Mouse (Mus musculus): ENCODE data around the gene Nudt3. TPM values are rescaled to one million over a fixed set of nuclear protein-coding genes. Genes with fewer than 3 reads are reported as not detected.
A peak's percentile ranks its signal among the peaks of the same experiment; 100 is the strongest.

The Nudt3 gene
- polyA plus RNA-seq, 1 experiment from 2014 or later = 71.2 TPM

DNA sequence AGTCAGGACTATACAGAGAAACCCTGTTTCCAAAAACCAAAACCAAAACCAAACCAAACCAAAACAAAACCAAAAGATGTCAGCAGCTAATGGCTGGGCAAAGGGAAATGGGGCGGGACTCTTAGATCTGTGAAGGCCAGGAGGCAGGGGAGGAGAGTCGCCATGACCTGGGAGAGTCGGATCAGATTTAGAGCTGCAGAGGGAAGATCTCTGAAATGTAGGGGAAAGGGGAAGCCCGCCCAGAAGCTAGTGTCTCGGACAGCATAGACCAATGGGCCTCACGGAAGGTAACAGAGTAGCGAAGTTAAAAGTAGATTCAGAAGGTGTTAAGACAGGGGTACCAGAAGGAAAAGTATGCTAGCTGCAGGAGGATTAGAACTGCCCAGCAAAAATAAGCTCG is 52.0 kb downstream of the Nudt3 start:
- no peak overlapping the region for H3K27ac ChIP-seq
- no peaks in the 10 kb centered on the region for H3K36me3 ChIP-seq
- H3K4me3 ChIP-seq (replicated peaks) = no peak overlapping the region
- H3K9ac ChIP-seq = no peak overlapping the region
- H3K27me3 ChIP-seq (replicated peaks) = no peaks in the 10 kb centered on the region
- H3K4me1 ChIP-seq (replicated peaks) = peaks cover 14% of the 10 kb centered on the region
- H3K4me2 ChIP-seq (replicated peaks) = no peak overlapping the region
- no peaks in the 10 kb centered on the region for H3K9me3 ChIP-seq
- ATAC-seq = no peak
- WGBS = 72% methylated on average over 8 of the region's 8 CpGs

DNA sequence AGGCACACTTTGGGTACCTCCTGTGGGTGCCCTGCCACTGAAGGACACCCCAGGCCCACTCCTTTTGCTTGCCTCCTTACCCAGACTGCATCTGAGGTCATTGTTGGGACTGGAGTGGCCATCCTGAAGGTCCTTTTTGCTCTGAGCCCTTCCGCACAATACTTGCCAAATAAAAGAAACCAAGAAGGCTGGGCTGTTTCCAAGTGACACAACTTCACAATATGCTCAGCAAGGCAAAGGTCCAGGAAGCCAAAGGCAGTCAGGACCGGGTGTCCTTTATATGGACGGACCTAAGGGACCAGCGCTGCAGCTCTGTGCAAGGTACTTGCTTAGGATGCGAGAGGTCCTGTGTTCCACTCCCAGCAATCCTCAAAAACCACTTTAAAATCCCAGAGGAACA is 55.1 kb downstream of the Nudt3 start:
- H3K9ac ChIP-seq = no peak overlapping the region
- no peaks in the 10 kb centered on the region for H3K36me3 ChIP-seq
- no peaks in the 10 kb centered on the region for H3K27me3 ChIP-seq (replicated peaks)
- peaks cover 22% of the 10 kb centered on the region for H3K4me1 ChIP-seq (replicated peaks)
- WGBS = 87% methylated on average over 5 of the region's 5 CpGs
- no peak overlapping the region for H3K27ac ChIP-seq
- no peak overlapping the region for H3K4me2 ChIP-seq (replicated peaks)
- no peak for ATAC-seq
- no peaks in the 10 kb centered on the region for H3K9me3 ChIP-seq
- H3K4me3 ChIP-seq (replicated peaks) = no peak overlapping the region

DNA sequence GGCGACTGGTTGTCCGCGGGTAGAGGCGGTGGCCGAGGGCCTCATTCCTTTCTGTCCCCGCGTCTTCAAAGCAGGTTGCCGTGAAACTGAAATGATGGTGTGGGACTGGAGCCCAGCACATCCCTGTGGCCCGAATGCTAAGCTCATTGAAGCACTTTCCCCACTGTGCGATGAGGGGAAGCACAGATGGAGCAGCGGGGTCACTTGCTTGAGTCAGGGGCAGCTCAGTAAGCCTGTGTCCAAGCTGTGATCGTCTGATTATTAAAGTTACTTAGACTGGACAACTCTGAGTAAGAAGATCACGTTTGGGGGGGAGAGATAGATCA is 57.4 kb downstream of the Nudt3 start:
- Histone ChIP-seq H3K27me3 (replicated peaks) (no peaks in the 10 kb centered on the region), H3K9me3 (no peaks in the 10 kb centered on the region), H3K36me3 (no peaks in the 10 kb centered on the region), H3K4me1 (replicated peaks) (peaks cover 33% of the 10 kb centered on the region), H3K9ac (peak overlapping the region; percentile 66), H3K27ac (no peak overlapping the region), H3K4me3 (replicated peaks) (peak overlapping the region; percentile 61), H3K4me2 (replicated peaks) (peak overlapping the region; percentile 89)
- peak; percentile 29; the same call in 1 of the 2 replicates for ATAC-seq
- WGBS = 2% methylated on average over 13 of the region's 13 CpGs

DNA sequence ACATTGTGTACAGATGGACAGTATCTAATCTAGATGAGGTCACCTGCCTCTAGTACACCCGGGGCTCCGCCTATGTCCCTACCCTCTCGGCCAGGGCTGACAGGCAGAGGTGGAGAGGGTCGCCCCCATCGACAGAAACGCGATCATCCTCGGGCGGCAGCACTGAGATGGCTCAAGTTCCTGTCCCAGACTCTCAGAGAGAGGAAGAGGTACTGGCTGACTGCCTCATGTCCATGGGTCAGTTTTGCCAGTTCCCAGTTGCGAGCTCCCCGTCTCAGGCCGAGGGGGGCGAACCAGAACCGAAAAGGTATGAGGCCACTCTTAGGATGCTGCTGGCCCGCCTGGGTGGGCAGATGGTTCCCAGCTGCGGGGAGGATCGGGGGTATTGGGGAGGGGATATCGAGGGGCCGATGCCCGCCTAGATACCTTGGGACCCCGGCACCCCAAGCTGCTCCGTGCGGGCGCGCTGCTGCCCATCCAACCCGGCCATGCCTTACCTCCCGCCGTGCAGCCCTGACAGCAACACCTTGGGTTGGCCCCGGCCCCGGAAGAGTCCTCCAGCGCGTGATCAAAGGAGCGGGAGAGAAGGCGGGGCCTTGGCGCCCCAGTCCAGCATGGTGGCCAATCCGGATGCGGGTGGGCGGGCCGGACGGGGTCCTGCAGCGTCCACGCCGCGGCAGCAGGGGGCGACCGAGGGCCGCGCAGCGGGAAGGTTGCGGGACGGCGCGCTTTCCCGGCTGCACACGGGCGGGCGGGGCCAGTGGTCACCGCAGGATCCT is 57.9 kb downstream of the Nudt3 start, which contains the start of gene AI413582:
Gene AI413582 (minus strand): TSS at position 594 of the 779 bp plus-strand sequence.
- no peaks in the 10 kb centered on the region for H3K36me3 ChIP-seq
- H3K4me2 ChIP-seq (replicated peaks) = peak within 1 kb of the TSS; percentile 89
- H3K4me1 ChIP-seq (replicated peaks) = peaks cover 33% of the 10 kb centered on the region
- no peaks in the 10 kb centered on the region for H3K27me3 ChIP-seq (replicated peaks)
- WGBS = under 1% methylated on average over 58 of the region's 58 CpGs
- peak within 1 kb of the TSS; percentile 56 for H3K27ac ChIP-seq
- H3K9me3 ChIP-seq = no peaks in the 10 kb centered on the region
- H3K9ac ChIP-seq = peak within 1 kb of the TSS; percentile 66
- peak; percentile 96 for ATAC-seq
- H3K4me3 ChIP-seq (replicated peaks) = peak within 1 kb of the TSS; percentile 61

DNA sequence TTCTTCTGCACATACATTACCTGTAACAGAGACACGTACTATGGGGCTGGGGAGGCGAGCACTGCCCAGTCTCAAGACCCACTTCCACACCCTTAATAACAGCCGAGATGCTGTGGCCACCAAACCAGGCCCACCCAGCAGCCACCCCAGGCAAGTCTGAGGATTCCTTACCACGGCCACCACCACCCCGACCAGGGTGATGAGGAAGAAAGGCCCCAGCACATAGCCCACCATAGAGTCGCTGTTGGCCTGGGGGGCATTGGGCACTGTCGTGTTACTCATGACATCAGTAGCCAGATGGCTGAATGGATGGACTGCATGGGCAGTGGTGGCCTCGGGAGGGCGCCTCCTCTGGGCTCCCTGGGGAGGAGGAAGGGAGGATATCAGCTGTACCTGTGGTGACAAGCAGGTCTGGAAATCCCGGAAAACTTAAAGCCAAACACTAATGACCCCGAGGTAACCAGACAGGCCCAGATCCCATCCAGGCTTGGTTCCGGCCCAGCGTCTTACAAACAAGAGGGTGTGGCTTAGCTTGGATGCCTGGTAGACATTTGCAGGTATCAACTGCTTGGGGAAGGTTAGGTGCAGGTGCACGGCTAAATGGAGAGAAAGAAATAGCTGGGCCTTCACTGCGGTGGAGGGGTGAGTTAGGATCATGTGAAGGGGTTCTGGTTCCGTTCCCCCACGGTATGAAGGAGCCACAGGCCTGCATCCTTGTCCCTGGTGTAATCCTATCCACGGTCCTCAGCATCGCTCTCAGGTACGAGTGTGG is 58.7 kb downstream of the Nudt3 start:
- ATAC-seq = peak; percentile 1; the same call in 1 of the 2 replicates
- H3K4me3 ChIP-seq (replicated peaks) = peak overlapping the region; percentile 61
- no peaks in the 10 kb centered on the region for H3K27me3 ChIP-seq (replicated peaks)
- peak overlapping the region; percentile 55; the same call in 1 of the 2 replicates for H3K9ac ChIP-seq
- peak overlapping the region; percentile 89 for H3K4me2 ChIP-seq (replicated peaks)
- H3K9me3 ChIP-seq = no peaks in the 10 kb centered on the region
- no peaks in the 10 kb centered on the region for H3K36me3 ChIP-seq
- H3K4me1 ChIP-seq (replicated peaks) = peaks cover 36% of the 10 kb centered on the region
- WGBS = 12% methylated on average over 20 of the region's 20 CpGs
- H3K27ac ChIP-seq = peak overlapping the region; percentile 56; the same call in 1 of the 2 replicates

DNA sequence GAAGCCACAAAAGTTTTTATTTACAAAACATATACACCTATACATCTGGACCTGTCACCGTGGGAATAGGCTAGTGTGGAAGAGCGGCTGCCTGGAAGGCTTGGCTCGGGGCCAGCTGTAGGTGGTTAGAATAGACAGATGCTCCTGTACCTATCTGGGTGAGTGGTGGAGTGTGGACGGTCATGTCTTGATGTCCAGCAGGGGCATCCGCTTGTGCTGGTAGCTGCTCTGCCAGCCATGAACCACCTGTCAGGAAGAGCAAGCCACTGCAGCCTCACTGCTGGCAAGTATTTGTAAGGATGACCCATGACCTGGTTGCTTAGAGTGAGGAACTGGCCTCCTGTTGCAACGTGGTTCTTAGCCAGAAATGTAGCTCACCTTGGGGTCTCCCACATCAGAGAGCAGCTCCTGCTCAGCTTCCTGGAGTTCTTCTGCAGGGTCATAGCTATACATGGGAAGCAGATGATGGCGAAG is 59.5 kb downstream of the Nudt3 start:
- Histone ChIP-seq H3K9ac (no peak overlapping the region), H3K27me3 (replicated peaks) (no peaks in the 10 kb centered on the region), H3K4me1 (replicated peaks) (peaks cover 39% of the 10 kb centered on the region), H3K36me3 (no peaks in the 10 kb centered on the region), H3K9me3 (no peaks in the 10 kb centered on the region), H3K4me2 (replicated peaks) (no peak overlapping the region), H3K4me3 (replicated peaks) (no peak overlapping the region), H3K27ac (no peak overlapping the region)
- ATAC-seq = no peak
- WGBS = 55% methylated on average over 7 of the region's 7 CpGs

DNA sequence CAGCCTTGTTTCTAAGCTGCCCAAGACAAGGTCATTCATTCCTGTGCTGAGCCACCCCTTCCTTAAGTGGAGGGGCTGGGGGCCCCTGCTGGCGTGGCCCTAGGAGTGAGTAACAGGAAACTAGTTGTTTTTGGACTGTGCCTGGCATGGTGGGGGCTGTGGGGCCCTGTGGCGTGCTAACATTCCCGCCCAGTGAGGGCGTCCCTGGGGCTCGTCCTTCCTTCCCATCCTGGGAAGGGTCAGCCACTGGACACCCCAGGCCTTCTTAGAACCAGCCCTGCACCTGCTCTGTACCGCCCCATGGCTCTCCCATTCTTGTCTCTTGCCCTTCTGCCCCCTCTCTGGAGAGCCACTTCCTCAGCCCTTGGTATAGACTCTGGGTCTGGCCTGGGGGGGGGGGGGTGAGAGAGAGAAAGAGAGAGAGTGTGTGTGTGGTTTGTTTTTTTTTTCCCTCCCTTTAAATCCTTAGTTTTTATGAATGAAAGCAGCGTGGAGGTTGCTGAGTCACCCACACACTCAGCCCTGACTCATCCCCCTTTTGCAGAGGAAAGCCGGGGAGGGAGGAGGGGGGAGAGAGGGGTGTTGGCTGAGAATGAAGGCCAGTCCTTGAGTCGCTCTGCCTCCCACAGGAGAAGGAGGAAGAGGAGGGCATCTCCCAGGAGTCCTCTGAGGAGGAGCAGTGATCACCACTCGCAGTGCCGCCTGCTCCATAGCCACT is 61.3 kb downstream of the Nudt3 start:
- H3K4me1 ChIP-seq (replicated peaks) = peaks cover 47% of the 10 kb centered on the region

DNA sequence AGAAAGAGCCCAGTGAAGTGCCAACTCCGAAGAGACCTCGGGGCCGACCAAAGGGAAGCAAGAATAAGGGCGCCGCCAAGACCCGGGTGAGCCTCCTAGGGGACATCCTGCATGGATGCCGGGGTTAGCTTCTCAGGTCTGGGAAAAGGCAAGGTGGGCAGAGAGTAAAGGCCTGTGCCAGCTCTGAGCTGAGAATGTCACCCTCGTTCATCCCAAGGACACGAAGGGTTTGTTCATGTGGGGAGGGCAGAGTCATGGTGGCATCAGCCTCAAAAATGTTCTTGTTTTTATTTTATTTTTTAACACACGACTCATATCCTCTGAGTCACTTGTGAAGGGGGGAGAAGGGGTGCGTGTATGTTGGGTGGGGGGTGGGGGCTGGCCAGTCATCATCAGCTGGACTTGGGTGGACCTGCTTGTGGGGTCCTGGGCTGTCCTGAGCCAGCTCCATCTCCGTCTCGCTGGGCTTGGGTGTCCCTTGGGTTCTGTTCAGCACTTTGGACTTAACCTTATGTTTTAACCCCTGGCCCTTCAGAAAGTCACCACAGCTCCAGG is 62.3 kb downstream of the Nudt3 start:
- no peaks in the 10 kb centered on the region for H3K36me3 ChIP-seq
- no peak overlapping the region for H3K4me2 ChIP-seq (replicated peaks)
- no peak overlapping the region for H3K9ac ChIP-seq
- no peaks in the 10 kb centered on the region for H3K27me3 ChIP-seq (replicated peaks)
- H3K4me3 ChIP-seq (replicated peaks) = no peak overlapping the region
- ATAC-seq = no peak
- WGBS = 83% methylated on average over 13 of the region's 13 CpGs
- H3K27ac ChIP-seq = no peak overlapping the region
- peaks cover 38% of the 10 kb centered on the region for H3K4me1 ChIP-seq (replicated peaks)
- H3K9me3 ChIP-seq = no peaks in the 10 kb centered on the region

More for the DNA sequence above, 61.3 kb downstream of the Nudt3 start:
- H3K4me3 ChIP-seq (replicated peaks) = no peak overlapping the region
- ATAC-seq = no peak
- no peaks in the 10 kb centered on the region for H3K36me3 ChIP-seq
- H3K9ac ChIP-seq = no peak overlapping the region
- no peaks in the 10 kb centered on the region for H3K27me3 ChIP-seq (replicated peaks)
- no peak overlapping the region for H3K4me2 ChIP-seq (replicated peaks)
- no peak overlapping the region for H3K27ac ChIP-seq
- H3K9me3 ChIP-seq = no peaks in the 10 kb centered on the region
- WGBS = 48% methylated on average over 11 of the region's 11 CpGs

DNA sequence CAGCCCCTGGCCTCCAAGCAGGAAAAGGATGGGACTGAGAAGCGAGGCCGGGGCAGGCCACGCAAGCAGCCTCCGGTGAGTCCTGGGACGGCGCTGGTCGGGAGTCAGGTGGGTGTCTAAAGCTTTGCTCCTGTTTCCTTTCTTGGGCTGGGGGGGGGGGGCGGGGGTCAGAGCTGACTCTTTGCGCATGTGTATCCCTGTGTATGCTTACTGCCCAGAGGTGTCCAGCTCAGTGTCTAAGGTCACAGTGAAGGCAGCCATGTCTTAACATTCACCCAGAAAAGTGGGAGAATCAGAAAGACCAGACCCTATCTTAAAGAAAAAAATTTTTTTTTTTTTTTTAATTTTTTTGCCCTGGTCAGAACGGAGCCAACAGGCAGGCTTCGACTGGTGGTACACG is 63.7 kb downstream of the Nudt3 start:
- ATAC-seq = no peak

DNA sequence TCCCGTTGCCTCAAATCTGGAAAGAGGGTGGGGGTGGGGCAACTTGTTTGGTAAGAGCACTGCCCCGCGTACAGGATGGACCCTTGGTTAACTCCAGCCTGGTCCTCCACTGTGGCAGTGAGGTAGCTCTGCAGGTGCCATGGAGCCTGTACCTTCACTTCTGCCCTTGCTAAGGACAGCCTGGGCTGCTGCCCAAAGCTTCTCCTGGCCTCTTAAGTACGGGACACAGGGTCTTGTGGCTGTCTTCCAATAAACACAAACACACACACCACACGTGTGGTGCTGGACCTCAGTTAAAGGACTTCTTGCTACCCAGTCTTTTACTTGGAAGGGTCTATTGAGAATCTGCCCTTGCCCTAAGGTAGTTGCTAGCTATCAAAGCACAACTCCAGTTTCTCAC is 64.5 kb downstream of the Nudt3 start:
- Histone ChIP-seq H3K9ac (peak overlapping the region; percentile 84; the same call in 1 of the 2 replicates), H3K36me3 (no peaks in the 10 kb centered on the region), H3K27me3 (replicated peaks) (no peaks in the 10 kb centered on the region), H3K4me3 (replicated peaks) (peak overlapping the region; percentile 89), H3K4me1 (replicated peaks) (peaks cover 31% of the 10 kb centered on the region), H3K4me2 (replicated peaks) (peak overlapping the region; percentile 83), H3K27ac (peak overlapping the region; percentile 19), H3K9me3 (no peaks in the 10 kb centered on the region)
- 16% methylated on average over 5 of the region's 5 CpGs for WGBS
- ATAC-seq = no peak

More for the DNA sequence above, 63.7 kb downstream of the Nudt3 start:
- no peak overlapping the region for H3K27ac ChIP-seq
- H3K27me3 ChIP-seq (replicated peaks) = no peaks in the 10 kb centered on the region
- peak overlapping the region; percentile 89; the same call in 1 of the 2 replicates for H3K4me3 ChIP-seq (replicated peaks)
- H3K4me2 ChIP-seq (replicated peaks) = peak overlapping the region; percentile 83
- H3K4me1 ChIP-seq (replicated peaks) = peaks cover 37% of the 10 kb centered on the region
- WGBS = 58% methylated on average over 12 of the region's 12 CpGs
- no peaks in the 10 kb centered on the region for H3K9me3 ChIP-seq
- H3K9ac ChIP-seq = no peak overlapping the region
- H3K36me3 ChIP-seq = no peaks in the 10 kb centered on the region

DNA sequence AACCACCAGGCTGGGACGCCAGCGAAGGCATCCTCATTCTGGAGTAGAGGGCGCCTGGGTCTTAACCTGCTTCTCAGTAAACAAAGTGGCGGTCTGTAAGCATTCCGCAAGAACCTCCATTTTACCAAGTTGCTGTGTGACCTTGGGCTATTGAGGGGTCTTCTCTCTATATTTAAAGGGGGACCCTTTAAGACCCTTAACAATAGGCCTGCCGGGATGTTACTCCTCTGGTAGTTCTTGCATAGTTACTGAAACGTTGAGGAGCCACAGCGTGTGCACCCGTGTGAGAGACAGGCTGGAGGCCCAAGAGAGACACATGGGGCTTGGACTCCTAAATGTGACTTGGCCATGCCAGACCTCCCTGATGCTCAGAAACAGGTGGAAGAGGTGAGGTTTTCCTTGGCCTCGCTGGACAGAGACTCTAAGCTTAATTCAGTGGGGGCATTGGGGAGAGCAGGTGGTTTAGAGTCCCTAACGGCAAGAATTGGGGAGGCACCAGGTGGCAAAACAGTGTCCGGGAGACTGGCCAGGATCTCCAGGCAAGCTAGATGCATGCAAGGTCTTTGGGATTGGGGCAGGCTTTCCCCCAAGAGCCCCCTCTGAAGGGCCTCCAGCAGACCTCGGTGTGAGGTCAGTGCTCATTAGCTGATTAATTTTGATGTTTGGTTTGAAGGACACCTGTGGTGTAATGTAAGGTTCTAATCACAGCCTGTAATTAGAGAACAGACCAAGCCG is 65.2 kb downstream of the Nudt3 start:
- H3K9ac ChIP-seq = peak overlapping the region; percentile 84
- H3K36me3 ChIP-seq = no peaks in the 10 kb centered on the region
- peak overlapping the region; percentile 89 for H3K4me3 ChIP-seq (replicated peaks)
- H3K27ac ChIP-seq = peak overlapping the region; percentile 95
- H3K9me3 ChIP-seq = no peaks in the 10 kb centered on the region
- peak overlapping the region; percentile 83 for H3K4me2 ChIP-seq (replicated peaks)
- peaks cover 31% of the 10 kb centered on the region for H3K4me1 ChIP-seq (replicated peaks)
- ATAC-seq = no peak
- WGBS = 7% methylated on average over 14 of the region's 14 CpGs
- no peaks in the 10 kb centered on the region for H3K27me3 ChIP-seq (replicated peaks)
